Mouse (Mus musculus) heart, adult 18-20 months (tissue): ENCODE data around the gene Cdk6. TPM values are rescaled to one million over a fixed set of nuclear protein-coding genes. Genes with fewer than 3 reads are reported as not detected.
"Not testable (repeated sequence)": the region's sequence is repeated elsewhere in the genome, so short reads cannot be mapped to it uniquely, and the experiment has no call there.

Source experiments
- DNase-seq, 2 experiments: peaks; one replicate each; pipeline ENCODE4 v3.0.0; 2021 to 2022; ENCODE audit warnings: mixed read lengths in 1 of 2
- total RNA-seq, 2 experiments: library from RNA; stranded (reverse); gene quantifications; 2 replicates each; pipeline ENCODE4 v1.2.3; 2021

Gene Cdk6
- total RNA-seq, 2 experiments from 2014 or later: 7.3 to 8.5 TPM

DNA sequence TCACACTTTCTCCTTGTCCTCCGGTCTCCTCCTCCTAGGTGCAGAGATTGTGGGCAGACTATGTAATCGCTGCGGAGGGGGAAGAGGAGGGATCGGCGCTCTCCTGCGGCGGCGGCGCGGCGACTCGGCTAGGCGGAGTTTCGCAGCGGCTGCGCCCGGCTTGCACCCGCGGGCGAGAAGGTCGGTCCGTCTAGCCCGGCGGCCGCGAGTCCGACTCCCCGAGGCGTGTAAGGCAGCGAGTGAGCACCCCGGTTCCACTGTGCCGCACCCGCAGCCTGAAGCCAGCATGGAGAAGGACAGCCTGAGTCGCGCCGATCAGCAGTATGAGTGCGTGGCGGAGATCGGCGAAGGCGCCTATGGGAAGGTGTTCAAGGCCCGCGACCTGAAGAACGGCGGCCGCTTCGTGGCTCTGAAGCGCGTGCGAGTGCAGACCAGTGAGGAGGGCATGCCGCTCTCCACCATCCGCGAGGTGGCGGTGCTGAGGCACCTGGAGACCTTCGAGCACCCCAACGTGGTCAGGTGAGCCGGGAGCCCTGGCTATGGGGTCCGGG lies 2.9 kb downstream of the Cdk6 start:
- DNase-seq: peak; percentile 88 to 90

DNA sequence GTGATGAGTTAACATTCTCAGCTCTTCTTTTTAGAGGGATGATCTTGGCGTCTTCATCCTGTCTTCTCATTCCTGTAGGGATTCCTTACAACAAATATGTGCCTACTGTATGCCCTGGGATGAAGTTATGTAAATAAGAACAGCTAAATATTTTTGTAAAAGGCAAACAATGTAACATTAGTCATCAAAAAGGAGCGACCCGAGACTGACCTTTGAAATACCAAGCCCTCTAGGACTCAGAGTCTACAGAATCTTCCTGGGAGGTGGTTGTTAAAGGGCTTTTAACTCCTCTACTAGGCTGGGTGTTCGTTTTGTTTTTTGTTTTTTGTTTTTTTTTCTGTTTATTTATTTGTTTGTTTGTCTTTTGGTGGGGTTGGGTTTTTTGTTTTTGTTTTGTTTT lies 4.3 kb downstream of the Cdk6 start:
- DNase-seq: not testable (repeated sequence)

DNA sequence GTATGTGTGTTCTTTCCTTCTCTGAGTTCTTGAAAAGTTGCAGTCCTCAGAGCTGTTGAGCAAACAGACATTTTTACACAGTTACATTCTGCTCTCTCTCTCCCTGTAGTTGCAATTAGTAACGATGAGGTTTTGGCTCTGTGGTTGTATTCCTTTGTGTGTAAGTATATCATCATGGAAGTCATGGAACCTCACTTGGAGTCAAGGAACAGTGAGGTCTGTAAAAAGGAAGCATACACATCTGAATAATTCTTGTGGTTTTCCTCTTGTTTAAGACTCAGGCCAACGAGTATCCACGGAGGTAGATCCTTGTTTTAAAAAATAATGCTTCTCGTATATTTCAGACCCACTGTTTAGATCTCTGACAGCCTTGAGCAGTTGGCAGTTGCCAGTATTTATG lies 8.1 kb downstream of the Cdk6 start:
- not testable (repeated sequence) for DNase-seq

DNA sequence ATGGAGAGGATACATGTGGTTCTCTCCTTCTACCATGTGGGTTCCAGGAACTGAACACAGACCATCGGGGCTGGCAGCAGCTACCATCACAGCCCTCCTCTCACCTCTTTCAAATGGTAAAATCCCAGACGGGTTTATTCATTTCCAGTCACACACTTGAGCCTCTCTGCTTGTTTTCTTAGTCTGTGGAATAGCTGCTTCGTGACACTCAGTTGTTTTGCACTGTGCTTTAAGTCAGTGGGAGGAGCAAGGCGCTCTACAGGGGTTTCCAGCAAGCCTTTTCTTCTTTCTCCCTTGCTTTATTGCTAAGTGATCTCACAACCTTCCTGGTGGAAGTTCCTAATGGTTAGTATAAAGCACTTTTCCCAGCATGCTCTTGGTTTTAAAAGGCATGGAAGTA lies 10.6 kb downstream of the Cdk6 start:
- not testable (repeated sequence) for DNase-seq

DNA sequence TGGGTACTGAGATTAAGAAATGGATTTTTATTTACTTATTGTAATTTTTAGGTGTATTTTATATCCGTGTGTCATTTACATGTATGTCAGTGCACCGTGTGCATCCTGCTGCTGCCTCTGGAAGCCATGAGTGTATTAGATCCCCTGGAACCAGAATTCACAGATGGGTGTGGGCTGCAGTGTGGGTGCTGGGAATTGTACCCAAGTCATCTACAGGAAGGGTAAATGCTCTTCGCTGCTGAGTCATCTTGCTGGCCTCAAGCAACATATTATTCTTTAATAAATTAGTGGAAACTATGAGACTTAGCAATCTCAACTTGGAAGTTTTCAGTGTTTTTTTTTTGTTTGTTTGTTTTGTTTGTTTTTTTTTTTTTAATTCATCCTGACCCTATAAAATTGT lies 11.0 kb downstream of the Cdk6 start:
- DNase-seq: no peak

DNA sequence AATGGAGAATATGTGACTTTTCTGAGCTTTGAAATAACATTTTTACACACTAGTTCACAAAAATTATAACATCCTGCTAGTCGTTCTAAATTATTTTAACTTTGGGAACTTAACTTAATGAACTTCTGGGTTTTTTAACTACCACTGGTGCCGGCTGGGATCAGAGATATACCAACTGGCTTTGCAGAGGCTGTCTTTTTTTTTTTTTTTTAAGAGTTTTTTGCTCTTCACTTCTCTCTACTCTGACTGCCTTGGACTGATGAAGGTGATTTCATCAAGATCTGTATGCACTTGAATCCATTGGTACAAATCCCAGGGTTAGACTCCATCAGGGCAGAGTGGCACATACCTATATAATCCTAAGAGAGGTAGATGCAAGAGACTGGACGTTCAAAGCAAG lies 11.5 kb downstream of the Cdk6 start:
- DNase-seq: no peak

DNA sequence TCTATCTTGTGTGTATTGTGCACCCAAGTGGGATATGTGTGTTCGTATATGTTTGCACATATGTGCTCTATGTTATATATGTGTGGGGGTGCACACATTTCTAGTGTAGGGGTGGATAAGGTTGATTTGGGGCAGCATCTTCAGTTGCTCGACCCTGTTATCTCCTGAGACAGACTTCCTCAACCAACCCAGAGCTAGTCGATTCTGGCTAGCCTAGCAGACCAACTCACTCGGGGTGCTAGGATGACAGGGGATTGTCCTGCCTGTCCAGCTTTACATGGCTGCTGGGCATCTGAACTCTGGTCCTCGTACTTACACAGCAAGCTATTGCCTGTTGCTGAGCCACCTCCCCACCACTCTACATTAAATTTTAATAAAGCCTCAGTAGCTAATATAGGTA lies 13.0 kb downstream of the Cdk6 start:
- no peak for DNase-seq

DNA sequence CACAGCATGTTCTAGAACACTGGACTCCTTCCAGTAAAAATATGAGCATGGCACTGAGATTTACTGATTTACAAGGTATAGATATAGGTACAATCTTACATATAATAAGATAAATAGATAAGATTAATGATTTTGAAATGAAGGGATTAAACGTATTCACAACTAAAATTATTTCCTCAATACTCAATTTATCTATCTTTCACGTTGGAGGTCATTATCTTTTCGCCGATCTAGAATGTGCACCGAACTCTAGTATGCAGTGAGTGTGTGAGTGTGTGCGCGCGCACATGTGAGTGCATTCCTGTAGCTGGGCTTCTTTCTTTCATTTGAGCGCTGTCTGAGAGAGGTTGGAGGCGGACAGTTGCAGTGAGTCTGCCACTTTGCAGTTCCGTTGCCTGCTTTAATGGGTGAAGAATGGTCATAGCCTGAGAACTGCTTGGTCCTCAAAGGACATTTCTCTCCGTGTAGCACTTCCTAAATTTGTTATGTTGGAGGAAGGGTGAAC lies 13.8 kb downstream of the Cdk6 start:
- no peak for DNase-seq

DNA sequence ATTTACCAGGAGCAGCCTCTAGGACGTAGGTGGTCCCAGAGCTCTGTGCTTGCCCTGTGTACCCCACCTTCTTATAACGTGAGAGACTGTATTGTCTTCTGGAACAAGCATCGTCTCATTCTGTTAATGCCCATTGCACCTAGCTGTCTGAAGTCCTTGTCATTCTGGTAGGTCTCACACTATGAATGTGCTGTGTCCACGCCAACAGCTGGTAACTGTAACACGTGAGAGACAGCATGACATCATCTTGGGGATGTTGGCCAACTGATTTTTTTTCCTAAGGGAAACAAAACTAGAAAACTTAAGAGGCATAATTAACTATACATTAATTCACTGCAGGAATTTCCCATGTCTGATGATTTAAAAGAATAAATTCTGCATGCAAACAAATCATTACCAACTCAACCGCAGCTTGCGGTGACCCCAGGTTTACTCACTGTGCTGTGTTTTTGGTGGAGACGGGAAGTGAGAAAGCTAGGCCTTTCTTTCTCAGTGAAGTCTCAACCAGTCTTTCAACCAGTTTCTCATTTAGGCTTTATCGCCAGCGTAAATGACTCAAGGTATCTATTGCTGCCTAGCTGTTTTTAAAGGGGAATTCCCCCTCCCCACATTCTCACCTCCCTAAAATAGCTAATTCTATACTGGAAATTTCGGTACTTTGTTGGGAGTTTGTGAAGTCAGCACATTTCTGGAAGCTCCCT lies 14.4 kb downstream of the Cdk6 start:
- peak; percentile 46 to 73 for DNase-seq

DNA sequence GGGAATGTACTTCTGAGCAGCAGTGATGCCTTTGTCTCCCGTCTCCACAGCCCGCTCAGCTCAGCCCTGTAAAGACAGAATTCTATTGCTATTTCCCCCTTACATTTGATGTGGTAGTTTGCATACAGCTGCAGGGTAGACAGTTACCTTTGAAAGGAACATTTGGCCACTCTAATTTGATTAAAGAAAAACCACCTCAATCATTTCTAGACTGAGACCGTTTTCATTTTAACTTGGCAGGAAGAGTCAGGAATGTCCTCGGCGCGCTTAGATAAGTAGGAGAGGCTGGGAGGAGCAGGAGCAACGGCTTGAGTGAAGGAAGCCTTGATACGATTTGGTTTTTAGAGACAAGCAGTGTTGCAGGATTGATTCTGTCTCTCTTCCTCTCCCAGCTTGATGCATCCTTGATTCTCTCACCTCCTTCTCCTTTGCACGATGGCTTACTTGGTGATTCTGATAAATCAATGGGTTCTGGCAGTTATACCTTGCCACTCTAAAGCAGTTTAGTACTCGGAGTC lies 15.0 kb downstream of the Cdk6 start:
- peak in 1 of 2 experiments; percentile 41 for DNase-seq

DNA sequence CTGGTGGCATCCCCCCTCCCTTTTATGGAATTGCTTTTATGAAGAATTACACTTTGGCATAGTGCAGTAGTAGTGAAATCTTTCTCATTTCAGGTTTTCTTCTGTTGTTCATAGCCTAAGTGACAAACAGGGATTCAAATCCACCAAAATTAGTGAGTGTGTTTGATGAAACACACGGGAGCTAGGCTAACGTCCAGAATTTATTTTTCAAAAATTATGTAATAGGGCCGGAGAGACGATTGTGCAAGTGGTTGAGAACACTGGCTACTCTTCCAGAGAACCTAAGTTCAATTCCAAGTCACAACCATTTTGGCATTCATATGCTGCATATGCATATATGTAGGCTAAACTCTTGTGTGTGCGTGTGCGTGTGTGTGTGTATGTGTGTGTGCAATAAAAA lies 16.2 kb downstream of the Cdk6 start:
- DNase-seq: peak; percentile 21 to 45

DNA sequence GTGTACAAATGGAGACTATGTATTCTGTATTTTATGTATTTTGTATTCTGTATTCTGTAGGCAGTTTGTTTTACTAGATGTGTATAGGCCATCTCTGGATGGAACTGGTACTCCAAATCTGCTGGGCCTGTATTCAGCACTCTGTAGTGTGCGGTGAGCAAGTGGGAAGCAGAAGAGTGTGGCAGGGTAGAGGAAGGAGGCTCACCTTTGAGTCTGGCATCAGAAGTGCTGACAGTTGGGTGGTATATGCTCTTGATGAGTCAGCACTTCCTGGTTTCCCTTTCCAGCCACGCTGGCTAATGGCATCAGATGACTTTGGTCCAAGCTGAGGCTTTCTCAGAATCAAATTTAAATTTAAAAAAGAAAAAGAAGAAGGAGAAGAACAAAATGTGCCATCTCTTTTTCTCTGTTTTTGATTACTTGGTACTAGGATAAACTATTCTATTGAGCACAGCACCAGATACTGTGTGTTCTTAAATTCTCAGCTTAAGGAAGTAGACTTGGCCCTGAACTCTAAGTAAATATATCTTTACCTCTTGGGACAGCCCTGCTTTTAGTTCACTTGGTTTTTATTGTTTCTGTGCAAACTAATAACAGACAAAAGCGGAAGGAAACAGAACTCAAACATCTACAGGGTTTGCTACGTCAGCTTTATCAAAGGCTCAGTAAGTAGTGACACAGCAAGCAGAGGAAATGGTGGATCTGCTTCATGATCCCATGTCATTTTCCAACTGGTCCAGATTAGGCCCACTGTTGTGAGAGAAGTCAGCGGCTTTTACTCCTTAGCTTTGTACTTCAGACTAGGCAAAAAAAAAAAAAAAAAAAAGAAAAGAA lies 17.6 kb downstream of the Cdk6 start:
- peak; percentile 21 to 32 for DNase-seq

DNA sequence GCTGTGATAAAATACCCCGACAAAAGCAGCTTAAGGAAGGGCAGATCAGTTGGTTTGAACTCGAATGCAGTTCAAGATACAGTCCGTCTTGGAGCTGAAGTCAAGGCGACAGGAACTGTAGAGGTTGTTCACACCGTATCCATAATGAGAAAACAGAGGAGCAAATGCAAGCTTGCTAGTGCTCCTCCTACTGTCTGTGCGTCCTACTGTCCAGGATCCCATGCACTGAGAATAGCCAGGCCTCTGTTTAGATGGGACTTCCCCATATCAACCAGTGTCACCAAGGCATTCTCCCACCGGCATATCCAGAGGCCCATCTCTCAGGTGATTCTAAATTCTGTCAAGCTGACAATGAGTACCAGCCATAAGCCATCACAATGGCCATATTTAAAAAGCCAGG lies 18.6 kb downstream of the Cdk6 start:
- no peak for DNase-seq

DNA sequence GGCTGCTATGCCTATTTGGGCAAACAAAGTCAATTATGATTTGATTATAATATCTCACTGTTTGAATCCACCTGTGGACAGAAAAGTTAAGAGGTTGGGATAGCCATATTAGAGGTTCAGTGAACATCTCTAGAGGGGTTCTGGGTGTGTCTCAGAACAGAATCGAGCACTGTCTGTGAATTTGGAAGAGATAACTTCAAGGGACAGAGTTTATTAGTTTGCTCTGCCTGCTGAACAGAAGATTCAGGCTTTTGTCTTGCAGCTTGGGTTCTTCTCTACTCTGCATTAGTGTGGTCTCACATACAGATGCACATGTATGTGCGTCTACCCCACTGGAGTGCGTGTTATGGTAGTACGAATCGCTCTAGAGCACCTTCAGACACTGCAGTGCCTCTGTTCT lies 20.0 kb downstream of the Cdk6 start:
- DNase-seq: no peak

DNA sequence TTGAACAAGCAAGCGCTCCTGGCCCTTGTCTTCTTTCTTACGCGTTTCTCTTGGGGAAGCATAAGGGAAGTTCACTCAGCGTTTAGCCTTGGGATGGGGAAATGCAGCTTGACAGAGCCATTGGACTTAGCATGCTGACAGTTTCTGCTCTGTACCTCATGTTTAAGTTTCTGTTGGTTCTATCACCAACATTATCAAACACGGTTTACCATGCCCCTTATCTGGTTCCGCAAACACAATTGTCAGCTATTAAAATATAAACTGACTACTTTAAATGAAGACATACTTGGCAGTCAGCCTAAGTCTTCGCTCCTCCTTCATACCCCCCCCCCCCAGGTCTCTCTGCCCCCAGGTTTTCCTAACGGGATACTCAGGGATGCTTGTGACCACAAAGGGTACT lies 20.8 kb downstream of the Cdk6 start:
- no peak for DNase-seq

DNA sequence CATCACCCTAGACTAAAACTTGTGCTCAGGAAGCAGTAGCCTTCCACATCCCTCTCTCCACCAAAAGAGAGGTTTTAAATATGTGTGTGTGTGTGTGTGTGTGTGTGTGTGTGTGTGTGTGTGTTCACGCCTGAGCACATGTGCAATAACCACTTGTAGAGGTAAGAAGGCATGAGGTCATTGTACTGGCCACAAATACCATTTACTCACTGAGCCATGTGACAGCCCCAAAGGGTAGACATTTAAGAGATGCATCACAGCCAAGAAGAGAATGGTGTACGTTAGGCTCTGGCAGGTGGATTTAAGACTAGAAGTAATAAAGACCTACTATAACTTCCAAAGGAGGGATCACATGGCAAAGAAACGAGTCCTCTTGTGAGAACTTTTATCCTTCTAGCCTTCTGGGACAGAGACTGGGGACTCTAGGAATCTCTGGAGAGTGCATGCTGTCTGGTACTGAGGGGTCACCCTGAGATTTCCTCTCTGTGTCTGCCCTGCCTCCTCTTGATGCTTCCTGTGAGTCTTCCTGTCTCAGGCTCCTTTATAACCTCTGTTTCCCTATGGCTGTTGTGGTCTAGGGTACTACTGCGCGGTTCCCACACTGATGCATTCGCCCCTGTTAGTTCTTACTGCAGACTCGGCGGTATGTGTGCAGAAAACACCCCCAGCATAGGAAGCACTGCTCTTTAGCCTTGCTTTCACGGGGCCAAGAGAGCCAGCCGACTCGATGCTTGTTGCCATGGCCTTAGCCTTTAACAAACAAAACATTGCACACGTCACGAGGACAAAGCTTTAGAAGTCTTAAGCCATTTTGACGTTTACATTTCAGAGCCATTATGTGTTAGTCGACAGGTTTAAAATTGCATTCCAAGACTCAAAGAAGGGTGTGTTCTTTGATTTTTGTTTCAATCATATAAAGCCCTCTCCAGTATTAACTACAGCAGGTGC lies 22.0 kb downstream of the Cdk6 start:
- DNase-seq: peak; percentile 19 to 20

DNA sequence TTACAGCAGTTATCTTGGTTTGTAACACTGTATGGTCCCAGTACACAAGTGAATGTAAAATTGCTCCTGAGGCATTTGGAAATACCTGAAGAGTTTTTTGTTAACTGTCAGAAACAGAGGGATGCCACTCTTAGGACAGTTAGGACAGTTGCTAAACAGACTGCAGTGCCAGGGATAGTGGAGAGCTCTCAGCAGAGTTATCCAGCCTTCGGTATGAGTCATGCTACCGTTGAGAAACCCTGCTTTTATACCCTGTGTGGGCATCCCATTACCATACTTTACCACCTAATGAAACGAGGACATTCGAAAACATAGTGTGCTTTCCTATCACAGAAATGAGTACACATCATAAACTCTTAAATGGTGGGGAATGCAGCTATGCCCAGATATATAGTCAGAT lies 25.8 kb downstream of the Cdk6 start:
- DNase-seq: no peak

DNA sequence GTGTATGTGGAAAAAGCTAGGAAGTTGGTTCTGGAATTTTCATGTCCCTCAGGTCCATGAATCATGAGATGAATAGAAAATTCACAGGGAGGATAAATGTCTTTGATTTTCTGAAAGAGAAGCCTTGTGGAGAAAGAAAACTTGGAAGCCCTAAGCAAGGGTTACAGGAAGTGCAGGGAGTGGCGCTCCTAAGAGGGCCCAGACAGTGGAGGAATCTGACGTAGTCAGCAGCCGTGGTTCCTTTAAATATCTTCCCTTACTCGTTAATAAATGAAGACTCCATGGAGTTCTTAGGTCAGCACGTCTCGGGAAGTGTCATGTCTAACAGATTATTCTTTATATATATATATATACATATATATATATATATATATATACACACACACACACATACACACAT lies 28.0 kb downstream of the Cdk6 start:
- peak; percentile 34 to 58 for DNase-seq

DNA sequence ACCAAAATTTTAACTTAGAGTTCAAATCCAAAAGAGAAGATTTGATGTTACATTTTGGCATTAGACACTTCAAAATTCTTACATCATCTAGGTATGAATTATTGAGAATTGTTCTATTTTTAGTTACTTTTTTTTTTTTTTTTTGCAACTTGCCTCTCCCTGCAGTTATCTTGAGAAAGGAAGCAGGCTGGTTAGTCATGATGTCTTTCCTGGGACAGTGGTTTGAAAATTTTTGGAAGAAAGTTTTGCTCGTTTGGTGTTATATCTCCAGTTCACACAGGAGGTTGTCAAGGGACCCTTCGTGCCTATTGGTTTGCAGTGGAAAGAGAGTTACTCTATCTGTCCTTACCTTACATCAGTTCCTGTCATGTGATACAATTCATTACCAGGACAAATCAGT lies 29.9 kb downstream of the Cdk6 start:
- no peak for DNase-seq

DNA sequence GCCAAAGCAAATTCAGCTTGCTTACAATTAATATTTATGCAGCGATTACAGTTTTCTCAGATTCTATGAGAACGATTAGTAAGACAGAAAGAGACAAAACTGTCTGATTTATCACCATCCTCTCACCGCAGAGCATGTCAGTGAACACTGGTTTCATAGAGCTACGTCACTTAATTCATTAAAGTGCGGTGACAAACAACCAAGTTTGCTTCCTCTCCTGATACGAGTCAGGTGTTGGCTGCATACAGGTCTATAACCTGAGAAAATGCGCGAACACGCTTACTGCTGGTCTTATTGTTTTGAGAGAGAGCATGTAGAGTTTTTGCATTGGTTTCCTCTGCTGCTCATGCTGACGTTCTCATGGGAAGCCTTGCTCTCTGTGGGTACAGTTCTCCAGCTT lies 31.9 kb downstream of the Cdk6 start:
- DNase-seq: no peak

DNA sequence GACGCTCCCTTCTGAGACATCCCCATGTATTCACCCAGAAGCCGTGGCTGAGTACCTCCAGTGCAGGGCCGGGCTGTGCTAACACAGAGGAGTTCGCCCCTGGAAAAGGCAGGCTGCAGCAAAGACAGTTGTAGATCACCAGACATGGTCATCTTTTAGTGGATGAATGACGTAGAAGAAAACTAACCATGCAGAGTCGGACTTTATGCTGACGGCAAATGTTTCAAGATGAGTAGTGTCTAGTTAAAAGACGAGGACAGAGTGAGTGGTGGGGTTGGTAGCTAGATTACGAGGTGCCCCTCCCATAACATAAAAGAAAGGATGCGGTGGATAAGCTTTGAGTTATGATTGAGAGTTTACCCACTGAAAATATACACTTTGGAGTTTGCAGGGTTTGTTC lies 33.5 kb downstream of the Cdk6 start:
- no peak for DNase-seq

DNA sequence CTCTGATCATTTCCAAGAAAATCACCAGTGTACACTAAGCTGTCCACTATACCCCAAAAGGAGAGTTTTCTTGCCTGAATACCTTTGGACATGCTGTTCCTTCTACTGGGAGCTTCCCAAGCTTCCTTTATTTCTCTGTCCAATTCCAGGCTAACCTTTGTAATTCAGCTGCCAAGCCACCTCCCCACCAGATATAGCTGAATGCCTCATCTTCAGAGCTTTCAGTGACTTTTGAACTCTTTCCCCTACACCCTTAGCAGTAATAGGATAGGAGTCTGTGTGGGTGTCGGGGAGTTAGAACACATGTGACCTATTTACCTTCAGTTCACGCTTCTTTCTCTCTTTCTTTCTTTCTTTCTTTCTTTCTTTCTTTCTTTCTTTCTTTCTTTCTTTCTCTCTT lies 34.9 kb downstream of the Cdk6 start:
- no peak for DNase-seq
